Mouse (Mus musculus): ENCODE measurements around the gene Cspg5. TPM values are rescaled to one million over a fixed set of nuclear protein-coding genes. Genes with fewer than 3 reads are reported as not detected.

Gene Cspg5
- polyA plus RNA-seq, 1 experiment = 0.72 TPM

DNA sequence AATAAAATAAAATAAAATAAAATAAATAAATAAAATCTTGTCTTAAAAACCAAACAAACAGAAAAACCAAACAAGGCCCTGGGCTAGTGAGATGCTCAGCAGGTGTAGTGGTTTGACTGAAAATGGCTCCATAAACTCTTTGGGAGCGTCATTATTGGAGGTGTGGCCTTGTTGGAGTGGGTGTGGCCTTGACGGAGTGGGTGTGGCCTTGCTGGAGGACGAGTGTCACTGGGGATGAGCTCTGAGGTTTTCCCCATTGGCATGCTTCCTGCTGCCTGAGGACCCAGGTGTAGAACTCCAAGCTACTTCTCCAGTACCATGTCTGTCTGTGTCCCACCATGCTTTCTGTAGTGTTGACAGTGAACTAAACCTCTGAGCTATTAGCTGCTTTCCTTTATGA lies 51.2 kb downstream of the Cspg5 start:
- Histone ChIP-seq H3K4me1 (ENCODE audit: control insufficient read depth, insufficient read depth, insufficient read length, low read length) (no peaks in the 10 kb centered on the region), H3K4me3 (ENCODE audit: low read depth, low read length) (no peak overlapping the region), H3K27me3 (ENCODE audit: control insufficient read depth, insufficient read depth, low read length) (no peaks in the 10 kb centered on the region), H3K27ac (ENCODE audit: insufficient read depth, low read depth, low read length) (no peak overlapping the region), H3K36me3 (ENCODE audit: control insufficient read depth, insufficient read depth, low read length) (no peaks in the 10 kb centered on the region)
- WGBS = 32% methylated on average over 3 of the region's 3 CpGs
- TF ChIP-seq CTCF (IDR thresholded peaks at IDR 0.05; ENCODE audit: extremely low read depth, insufficient read length, insufficient replicate concordance, low read depth, low read length) = no peak
- no peak for TF ChIP-seq POLR2A (IDR thresholded peaks at IDR 0.05; ENCODE audit: low read depth, low read length)

DNA sequence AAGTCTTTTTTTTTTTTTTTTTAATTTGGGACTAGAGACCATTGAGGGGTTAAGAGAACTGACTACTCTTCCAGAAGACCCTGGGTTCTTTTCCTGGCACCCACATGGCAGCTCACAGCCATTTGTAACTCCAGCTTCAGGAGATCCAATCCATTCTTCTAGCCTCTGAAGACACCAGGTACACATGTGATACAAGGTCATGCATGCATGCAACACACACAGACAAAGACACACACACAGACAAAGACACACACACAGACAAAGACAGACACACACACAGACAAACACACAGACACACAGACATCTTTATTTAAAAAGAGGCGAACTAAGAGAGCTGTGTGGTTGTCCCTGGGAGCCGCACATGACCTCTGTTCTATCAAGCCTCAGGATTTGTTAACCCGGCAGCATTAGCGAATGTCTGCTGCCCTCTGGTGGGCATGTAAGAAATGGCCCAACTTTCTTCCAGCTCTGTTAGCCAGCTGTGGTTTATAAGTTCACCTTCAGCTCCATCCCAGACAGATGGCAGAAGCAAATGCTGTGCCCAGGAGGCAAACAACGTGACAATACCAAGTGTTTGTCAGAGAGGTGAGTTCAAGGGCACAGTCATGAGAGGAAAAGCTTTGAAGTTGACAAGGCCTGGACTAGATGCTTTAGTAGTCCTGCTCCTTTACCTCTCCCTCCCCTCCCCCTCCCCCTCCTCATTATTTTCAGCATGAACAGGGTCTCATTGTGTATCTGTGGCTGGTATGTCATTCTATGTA lies 53.5 kb downstream of the Cspg5 start:
- 0% methylated on average over 5 of the region's 5 CpGs for WGBS
- Histone ChIP-seq H3K4me3 (ENCODE audit: low read depth, low read length) (no peak overlapping the region), H3K27ac (ENCODE audit: insufficient read depth, low read depth, low read length) (no peak overlapping the region), H3K27me3 (ENCODE audit: control insufficient read depth, insufficient read depth, low read length) (no peaks in the 10 kb centered on the region), H3K4me1 (ENCODE audit: control insufficient read depth, insufficient read depth, insufficient read length, low read length) (no peaks in the 10 kb centered on the region), H3K36me3 (ENCODE audit: control insufficient read depth, insufficient read depth, low read length) (no peaks in the 10 kb centered on the region)
- TF ChIP-seq CTCF (IDR thresholded peaks at IDR 0.05; ENCODE audit: extremely low read depth, insufficient read length, insufficient replicate concordance, low read depth, low read length) (peak; percentile 90; the same call in 1 of the 2 replicates), POLR2A (IDR thresholded peaks at IDR 0.05; ENCODE audit: low read depth, low read length) (no peak)

DNA sequence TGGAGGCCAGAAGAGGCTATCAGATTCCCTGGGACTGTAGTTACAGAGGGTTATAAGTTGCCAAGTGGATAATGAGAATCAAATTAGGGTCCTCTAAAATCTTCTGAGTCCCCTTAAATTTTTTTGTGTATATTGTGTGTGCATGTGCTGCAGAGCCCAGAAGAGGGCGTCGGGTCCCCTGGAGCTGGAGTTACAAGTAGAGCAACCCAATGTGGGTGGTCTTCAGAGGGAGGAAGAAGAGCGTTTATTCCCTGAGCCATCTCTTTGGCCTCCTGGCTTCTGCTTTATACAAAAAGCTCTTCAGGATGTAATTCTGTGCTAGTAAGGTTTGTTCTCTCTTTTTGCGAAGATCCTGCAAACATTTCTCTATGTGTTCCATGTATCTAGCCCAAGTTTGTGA lies 60.9 kb downstream of the Cspg5 start:
- WGBS = 10% methylated on average over 4 of the region's 4 CpGs
- Histone ChIP-seq H3K36me3 (ENCODE audit: control insufficient read depth, insufficient read depth, low read length) (no peaks in the 10 kb centered on the region), H3K4me3 (ENCODE audit: low read depth, low read length) (peak overlapping the region; percentile 69), H3K4me1 (ENCODE audit: control insufficient read depth, insufficient read depth, insufficient read length, low read length) (peaks cover 5% of the 10 kb centered on the region; the same call in 1 of the 2 replicates), H3K27me3 (ENCODE audit: control insufficient read depth, insufficient read depth, low read length) (no peaks in the 10 kb centered on the region), H3K27ac (ENCODE audit: insufficient read depth, low read depth, low read length) (peak overlapping the region; percentile 73)
- TF ChIP-seq CTCF (IDR thresholded peaks at IDR 0.05; ENCODE audit: extremely low read depth, insufficient read length, insufficient replicate concordance, low read depth, low read length) (peak; percentile 34; the same call in 1 of the 2 replicates), POLR2A (IDR thresholded peaks at IDR 0.05; ENCODE audit: low read depth, low read length) (no peak)

DNA sequence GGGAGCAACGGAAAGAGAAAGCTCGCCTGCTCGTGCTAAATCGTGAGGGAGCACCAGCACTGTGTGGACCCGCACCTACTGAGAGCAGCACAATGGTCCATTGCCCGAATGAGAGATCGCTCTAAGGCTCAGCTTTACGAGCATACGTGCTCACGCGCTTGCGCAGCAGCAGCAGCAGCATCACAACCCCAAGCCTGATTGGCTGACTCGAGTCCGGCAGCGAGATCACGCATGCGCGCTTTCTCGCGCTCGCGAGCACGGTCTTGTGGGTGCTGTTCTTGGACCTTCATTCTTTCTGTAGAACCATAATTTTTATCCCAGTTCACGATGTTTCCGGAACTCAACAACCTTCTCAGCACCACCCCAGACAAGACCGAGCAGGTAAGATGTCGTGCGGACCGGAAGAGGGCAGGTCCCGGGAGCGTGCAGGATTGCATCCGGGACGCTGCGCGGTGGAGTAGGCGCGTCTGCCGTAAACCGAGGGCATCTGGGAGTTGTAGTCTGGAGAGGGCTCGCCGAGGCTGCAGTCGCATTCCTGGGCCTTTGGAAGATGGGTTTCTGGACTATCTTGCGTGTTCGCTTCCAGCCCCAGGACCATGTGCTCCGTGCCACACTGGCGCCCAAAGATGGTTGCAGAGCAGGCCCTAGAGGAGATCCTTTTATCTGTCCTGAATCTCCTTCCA lies 61.5 kb downstream of the Cspg5 start, which contains the start of gene Elp6:
Gene Elp6, plus strand, starts transcription at position 205 of the 683 bp plus-strand sequence.
- peaks cover 5% of the 10 kb centered on the region; the same call in 1 of the 2 replicates for H3K4me1 ChIP-seq (ENCODE audit: control insufficient read depth, insufficient read depth, insufficient read length, low read length)
- under 1% methylated on average over 46 of the region's 46 CpGs for WGBS
- TF ChIP-seq CTCF (IDR thresholded peaks at IDR 0.05; ENCODE audit: extremely low read depth, insufficient read length, insufficient replicate concordance, low read depth, low read length) (no peak), POLR2A (IDR thresholded peaks at IDR 0.05; ENCODE audit: low read depth, low read length) (peak; percentile 70)
- no peaks in the 10 kb centered on the region for H3K27me3 ChIP-seq (ENCODE audit: control insufficient read depth, insufficient read depth, low read length)
- peak within 1 kb of the TSS; percentile 69 for H3K4me3 ChIP-seq (ENCODE audit: low read depth, low read length)
- H3K36me3 ChIP-seq (ENCODE audit: control insufficient read depth, insufficient read depth, low read length) = peaks cover 2% of the 10 kb centered on the region; the same call in 1 of the 2 replicates
- peak within 1 kb of the TSS; percentile 73 for H3K27ac ChIP-seq (ENCODE audit: insufficient read depth, low read depth, low read length)

GRCm38 (mm10) chr9:110306371-110306770 lies 62.8 kb downstream of the Cspg5 start:
- 87% methylated on average over 5 of the region's 5 CpGs for WGBS
- no peak overlapping the region for H3K4me3 ChIP-seq (ENCODE audit: low read depth, low read length)
- peaks cover 5% of the 10 kb centered on the region; the same call in 1 of the 2 replicates for H3K4me1 ChIP-seq (ENCODE audit: control insufficient read depth, insufficient read depth, insufficient read length, low read length)
- H3K36me3 ChIP-seq (ENCODE audit: control insufficient read depth, insufficient read depth, low read length) = peaks cover 2% of the 10 kb centered on the region; the same call in 1 of the 2 replicates
- H3K27me3 ChIP-seq (ENCODE audit: control insufficient read depth, insufficient read depth, low read length) = no peaks in the 10 kb centered on the region
- TF ChIP-seq POLR2A (IDR thresholded peaks at IDR 0.05; ENCODE audit: low read depth, low read length) (no peak), CTCF (IDR thresholded peaks at IDR 0.05; ENCODE audit: extremely low read depth, insufficient read length, insufficient replicate concordance, low read depth, low read length) (no peak)
- H3K27ac ChIP-seq (ENCODE audit: insufficient read depth, low read depth, low read length) = no peak overlapping the region

Other genes with a start within 250 kb of the Cspg5 start
- gene Smarcc1, start 126.1 kb upstream of the Cspg5 start, polyA plus RNA-seq (2012; rRNA removed) = 5.0 and 11.3 TPM in 2 replicates
- gene Dhx30, start 126.0 kb upstream of the Cspg5 start, polyA plus RNA-seq (2012; rRNA removed) = 20.3 and 30.4 TPM in 2 replicates
- gene Elp6, start 61.4 kb downstream of the Cspg5 start, polyA plus RNA-seq (2012; rRNA removed) = 3.7 and 5.7 TPM in 2 replicates
- gene Scap, start 89.5 kb downstream of the Cspg5 start, polyA plus RNA-seq (2012; rRNA removed) = 26.5 and 34.9 TPM in 2 replicates
- 23.4 and 34.4 TPM in 2 replicates for gene Ptpn23, start 164.4 kb downstream of the Cspg5 start, polyA plus RNA-seq (2012; rRNA removed)
- gene Ngp, start 176.0 kb downstream of the Cspg5 start, polyA plus RNA-seq (2012; rRNA removed) = 0.65 TPM in 1 of 2 replicates, not detected in the other
- 7.6 and 13.7 TPM in 2 replicates for gene Klhl18, start 232.9 kb downstream of the Cspg5 start, polyA plus RNA-seq (2012; rRNA removed)
- gene Kif9, start 233.2 kb downstream of the Cspg5 start, polyA plus RNA-seq (2012; rRNA removed) = 0.27 and 0.34 TPM in 2 replicates